Mouse (Mus musculus) stomach, embryonic 16.5 days (tissue): ENCODE measurements around the gene Lamc1. TPM values are rescaled to one million over a fixed set of nuclear protein-coding genes. Genes with fewer than 3 reads are reported as not detected.
A peak's percentile ranks its signal among the peaks of the same experiment; 100 is the strongest.

ENCODE experiments used
- ATAC-seq: fragments of 200-750 bp; cut with Nextera tagmentation; 2 replicates; pipeline ENCODE4 v1.8.0; 2017; ENCODE audit warnings: moderate number of reproducible peaks, moderate TSS enrichment; ENCODE audit not compliant: insufficient read depth, low FRiP score
- H3K27ac ChIP-seq: fragments of 300-500 bp; sonication (generic); 2 replicates; pipeline ENCODE4 v1.5.1; 2014; ENCODE audit warnings: low read length
- H3K27me3 ChIP-seq: fragments of 300-500 bp; sonication (generic); 2 replicates; pipeline ENCODE4 v1.6.1; 2014; ENCODE audit warnings: low read length, control low read depth, mixed read lengths; ENCODE audit not compliant: control insufficient read depth, insufficient read depth
- H3K36me3 ChIP-seq: fragments of 300-500 bp; sonication (generic); 2 replicates; pipeline ENCODE4 v1.6.1; 2014; ENCODE audit warnings: low read length; ENCODE audit not compliant: control insufficient read depth, insufficient read depth
- H3K4me1 ChIP-seq: fragments of 300-500 bp; sonication (generic); 2 replicates; pipeline ENCODE4 v1.6.1; 2014; ENCODE audit warnings: low read length, control low read depth, mixed read lengths; ENCODE audit not compliant: control insufficient read depth, insufficient read depth
- H3K4me2 ChIP-seq: fragments of 300-500 bp; sonication (generic); 2 replicates; pipeline ENCODE4 v1.6.1; 2014; ENCODE audit warnings: low read depth, low read length, mixed read lengths
- H3K4me3 ChIP-seq: fragments of 300-500 bp; sonication (generic); replicated peaks from 2 replicates; pipeline ENCODE4 v1.5.1; 2014; ENCODE audit warnings: mild to moderate bottlenecking, low read length
- H3K9ac ChIP-seq: fragments of 300-500 bp; sonication (generic); 2 replicates; pipeline ENCODE4 v1.6.1; 2014; ENCODE audit warnings: low read length
- H3K9me3 ChIP-seq: fragments of 300-500 bp; sonication (generic); replicated peaks from 2 replicates; pipeline ENCODE4 v1.6.1; 2016; ENCODE audit warnings: low read length, control low read depth; ENCODE audit not compliant: control insufficient read depth
- WGBS: fragments of 180-500 bp; shearing (Covaris S2); extraction: QIAGEN DNeasy Blood & Tissue Kit; methylation state at CpG from one replicate; pipeline ENCODE4 v1.1.7; 2014; 5-methylcytosine and 5-hydroxymethylcytosine counted together
- polyA plus RNA-seq: library from polyadenylated mRNA; unstranded; fragments of >200 nt; fragmentation: Nextera tagmentation; extraction: Ambion mirVana; gene quantifications from 2 replicates; pipeline ENCODE4 v1.2.1, GENCODE M21; 2015

The Lamc1 gene
- polyA plus RNA-seq, 1 experiment from 2014 or later = 63.4 TPM

DNA sequence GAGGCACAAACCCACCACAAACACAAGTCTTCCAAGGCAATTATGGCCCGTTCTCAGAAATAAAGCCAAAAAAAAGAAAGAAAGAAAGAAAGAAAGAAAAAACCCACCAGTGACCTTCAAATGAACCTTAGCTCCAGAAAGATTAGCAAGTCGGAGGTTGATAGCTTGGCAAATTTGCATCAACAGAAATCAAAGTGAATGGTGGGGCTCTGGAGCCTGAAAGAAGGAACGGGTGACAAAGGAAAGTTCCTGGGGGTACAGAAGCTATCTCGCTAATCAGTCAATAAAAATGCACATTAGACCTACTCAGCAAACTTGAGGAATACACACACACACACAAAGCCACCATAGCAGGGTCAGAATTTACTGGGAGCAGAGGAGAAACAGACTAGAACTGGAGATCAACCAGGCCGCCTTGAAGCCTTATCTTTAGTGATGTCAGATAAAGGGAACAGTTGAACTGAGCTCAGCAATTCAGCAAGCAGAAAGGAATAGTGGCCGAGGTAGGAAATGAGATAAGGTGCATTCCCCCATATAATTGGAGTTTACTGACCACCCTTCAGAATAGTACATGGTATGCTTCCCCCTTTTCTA, 11.9 kb downstream of the Lamc1 start:
- H3K27ac ChIP-seq = peak overlapping the region; percentile 61

DNA sequence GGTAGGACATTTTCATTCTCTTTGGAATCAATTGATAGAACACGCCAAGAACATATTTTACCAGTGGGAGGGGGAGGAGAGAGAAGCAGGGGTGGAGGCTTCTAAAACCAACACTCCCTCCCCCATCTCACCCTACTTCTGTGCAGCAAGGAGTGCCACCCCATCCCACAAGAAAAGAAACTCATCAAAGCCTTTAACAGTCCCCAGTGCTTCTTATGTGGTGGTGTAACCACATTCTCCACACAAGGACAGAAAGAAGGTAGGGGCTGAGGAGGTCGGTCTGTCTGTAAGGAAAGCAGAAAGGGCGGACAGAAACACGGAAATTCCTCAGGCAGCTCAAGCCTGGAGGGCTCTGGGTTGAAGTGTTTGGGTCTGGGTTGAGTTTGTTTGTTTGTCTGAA, 12.5 kb downstream of the Lamc1 start:
- H3K4me1 ChIP-seq = peaks cover 54% of the 10 kb centered on the region
- peak overlapping the region; percentile 61 for H3K27ac ChIP-seq
- H3K36me3 ChIP-seq = peaks cover 4% of the 10 kb centered on the region; the same call in 1 of the 2 replicates
- peak overlapping the region; percentile 17; the same call in 1 of the 2 replicates for H3K4me2 ChIP-seq
- peak overlapping the region; percentile 17; the same call in 1 of the 2 replicates for H3K9ac ChIP-seq
- H3K27me3 ChIP-seq = no peaks in the 10 kb centered on the region
- no peak for ATAC-seq
- H3K4me3 ChIP-seq = no peak overlapping the region
- H3K9me3 ChIP-seq = no peaks in the 10 kb centered on the region
- 49% methylated on average over 4 of the region's 4 CpGs for WGBS

More for the DNA sequence above, 11.9 kb downstream of the Lamc1 start:
- Histone ChIP-seq H3K4me2 (peak overlapping the region; percentile 20; the same call in 1 of the 2 replicates), H3K27me3 (no peaks in the 10 kb centered on the region), H3K9me3 (no peaks in the 10 kb centered on the region), H3K4me1 (peaks cover 54% of the 10 kb centered on the region), H3K9ac (peak overlapping the region; percentile 17; the same call in 1 of the 2 replicates), H3K36me3 (peaks cover 4% of the 10 kb centered on the region; the same call in 1 of the 2 replicates), H3K4me3 (no peak overlapping the region)
- ATAC-seq = no peak; the same call in 1 of the 2 replicates
- 38% methylated on average over 6 of the region's 6 CpGs for WGBS

DNA sequence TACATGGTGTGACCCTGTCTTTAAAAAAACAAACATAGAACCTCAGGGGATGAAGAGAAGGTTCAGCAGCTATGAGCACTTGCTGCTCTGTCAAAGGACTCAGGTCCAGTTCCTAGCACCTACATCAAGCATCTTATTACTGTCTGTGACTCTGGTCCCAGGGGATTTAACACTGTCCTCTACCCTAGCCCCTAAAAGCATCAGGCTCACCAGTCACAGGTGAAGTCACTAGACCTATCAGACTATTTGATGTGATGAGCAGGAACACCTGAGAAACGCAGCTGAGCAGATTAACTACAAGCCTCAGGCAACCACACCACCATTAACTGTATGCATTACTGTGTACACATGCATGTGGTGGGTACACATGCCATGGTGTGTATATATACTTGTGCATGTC, 13.8 kb downstream of the Lamc1 start:
- Histone ChIP-seq H3K36me3 (no peaks in the 10 kb centered on the region), H3K4me3 (no peak overlapping the region), H3K4me2 (no peak overlapping the region), H3K9ac (no peak overlapping the region), H3K27ac (no peak overlapping the region; the same call in 1 of the 2 replicates), H3K4me1 (peaks cover 54% of the 10 kb centered on the region), H3K9me3 (no peaks in the 10 kb centered on the region), H3K27me3 (no peaks in the 10 kb centered on the region)
- WGBS = 80% methylated on average over 1 of the region's 1 CpGs
- ATAC-seq = no peak

DNA sequence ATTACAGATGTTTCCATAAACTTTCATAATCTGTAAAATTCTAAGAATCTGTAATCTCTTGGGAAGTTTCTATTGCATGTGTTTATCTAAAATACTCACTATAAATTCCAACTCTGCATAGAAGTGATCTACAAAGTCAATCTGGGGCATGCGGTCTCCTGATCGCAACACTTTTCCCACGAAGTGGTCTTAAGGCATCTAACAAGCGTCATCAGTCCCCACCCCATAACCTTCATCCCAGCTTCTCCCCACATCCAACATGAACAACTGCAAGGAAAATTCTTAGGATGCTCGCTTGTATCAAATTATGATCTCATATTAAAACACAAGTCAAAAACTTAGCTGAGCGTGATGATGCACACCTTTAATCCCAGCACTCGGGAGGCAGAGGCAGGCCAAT, 14.3 kb downstream of the Lamc1 start:
- WGBS = 84% methylated on average over 7 of the region's 7 CpGs
- Histone ChIP-seq H3K4me1 (peaks cover 51% of the 10 kb centered on the region), H3K4me2 (no peak overlapping the region), H3K4me3 (no peak overlapping the region), H3K36me3 (no peaks in the 10 kb centered on the region), H3K27ac (peak overlapping the region; percentile 73; the same call in 1 of the 2 replicates), H3K27me3 (no peaks in the 10 kb centered on the region), H3K9me3 (no peaks in the 10 kb centered on the region), H3K9ac (no peak overlapping the region)
- no peak for ATAC-seq

DNA sequence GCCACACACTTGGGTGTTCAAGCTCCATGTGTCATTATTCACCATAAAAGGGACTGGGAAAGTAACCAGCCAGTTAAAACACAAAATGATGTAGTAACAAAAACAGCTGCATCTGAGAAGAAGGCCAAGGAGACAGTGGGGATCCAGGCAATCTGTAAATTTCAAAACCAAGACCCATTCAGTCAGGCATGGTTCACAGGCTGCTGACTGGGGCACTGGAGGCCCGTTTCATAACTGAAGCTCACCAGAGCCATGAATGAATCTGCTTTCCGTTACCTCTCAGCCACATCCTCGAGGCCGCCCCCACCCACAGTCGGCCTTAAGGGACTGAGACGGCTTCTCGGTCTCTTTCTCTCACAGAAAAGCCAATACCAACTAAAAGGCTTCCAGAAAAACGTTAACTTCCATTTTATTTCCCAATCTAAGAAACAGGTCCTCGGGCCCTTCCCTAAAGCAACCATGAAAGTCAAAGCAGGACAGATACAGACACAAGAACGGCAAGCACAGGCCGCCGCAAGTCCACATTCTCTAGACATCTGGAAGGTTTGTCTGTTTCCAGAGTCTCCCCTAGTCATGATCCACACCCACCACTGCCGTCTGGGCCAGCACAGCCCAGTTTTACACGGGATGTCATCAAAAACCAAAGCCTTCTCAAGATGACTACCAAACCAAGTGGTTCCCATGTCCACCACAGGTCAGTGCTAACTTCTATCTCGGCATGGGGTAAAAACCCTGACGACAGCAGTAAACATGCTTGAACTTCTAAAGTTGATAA, 14.9 kb downstream of the Lamc1 start:
- H3K27ac ChIP-seq = peak overlapping the region; percentile 73
- no peak for ATAC-seq

DNA sequence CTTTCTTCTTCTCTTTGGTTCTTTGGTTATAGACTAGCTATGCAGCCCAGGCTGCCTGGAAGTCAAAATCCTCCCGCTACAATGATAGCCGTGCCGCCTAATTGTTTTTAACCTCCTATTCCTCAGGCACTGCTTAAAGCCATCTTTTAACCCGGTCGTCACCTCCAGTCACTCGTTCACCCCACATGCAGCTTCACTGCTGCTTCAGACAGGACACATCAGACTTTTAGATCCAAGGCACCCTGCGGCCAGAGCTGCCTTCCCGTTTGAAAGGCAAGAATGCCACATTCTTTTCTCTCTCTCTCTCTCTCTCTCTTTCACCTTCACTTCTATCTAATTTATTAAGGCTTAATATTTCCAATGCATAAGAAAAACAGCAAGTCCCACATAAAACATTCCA, 15.6 kb downstream of the Lamc1 start:
- H3K27me3 ChIP-seq = no peaks in the 10 kb centered on the region
- H3K9me3 ChIP-seq = no peaks in the 10 kb centered on the region
- WGBS = 73% methylated on average over 8 of the region's 8 CpGs
- H3K27ac ChIP-seq = no peak overlapping the region
- H3K36me3 ChIP-seq = no peaks in the 10 kb centered on the region
- ATAC-seq = no peak
- H3K4me3 ChIP-seq = no peak overlapping the region
- H3K4me2 ChIP-seq = no peak overlapping the region
- H3K4me1 ChIP-seq = peaks cover 44% of the 10 kb centered on the region
- H3K9ac ChIP-seq = no peak overlapping the region

More for the DNA sequence above, 14.9 kb downstream of the Lamc1 start:
- H3K9me3 ChIP-seq = no peaks in the 10 kb centered on the region
- no peak overlapping the region for H3K4me2 ChIP-seq
- no peak overlapping the region for H3K9ac ChIP-seq
- WGBS = 60% methylated on average over 16 of the region's 16 CpGs
- H3K4me3 ChIP-seq = no peak overlapping the region
- H3K4me1 ChIP-seq = peaks cover 51% of the 10 kb centered on the region
- no peaks in the 10 kb centered on the region for H3K36me3 ChIP-seq
- no peaks in the 10 kb centered on the region for H3K27me3 ChIP-seq

DNA sequence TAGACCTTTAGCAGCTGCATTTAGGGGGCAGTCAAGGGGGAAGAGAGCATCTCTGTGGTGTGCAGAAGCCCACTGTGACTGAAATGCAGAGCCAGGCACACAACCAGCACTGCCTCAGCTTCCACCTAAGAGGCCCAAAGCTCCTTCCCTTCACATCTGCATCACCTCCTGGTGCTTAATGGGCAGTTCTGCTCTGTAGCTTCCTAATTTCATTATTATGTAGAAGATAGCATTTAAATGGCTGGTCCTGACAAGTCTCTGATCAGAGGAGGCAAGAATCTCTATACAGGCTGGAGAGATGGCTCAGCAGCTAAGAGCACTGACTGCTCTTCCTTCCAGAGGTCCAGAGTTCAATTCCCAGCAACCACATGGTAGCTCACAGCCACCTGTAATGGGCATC, 16.3 kb downstream of the Lamc1 start:
- H3K27me3 ChIP-seq = no peaks in the 10 kb centered on the region
- H3K4me2 ChIP-seq = no peak overlapping the region
- no peak overlapping the region for H3K4me3 ChIP-seq
- no peaks in the 10 kb centered on the region for H3K9me3 ChIP-seq
- no peak overlapping the region for H3K9ac ChIP-seq
- no peak overlapping the region for H3K27ac ChIP-seq
- H3K4me1 ChIP-seq = peaks cover 40% of the 10 kb centered on the region
- ATAC-seq = no peak
- no peaks in the 10 kb centered on the region for H3K36me3 ChIP-seq

DNA sequence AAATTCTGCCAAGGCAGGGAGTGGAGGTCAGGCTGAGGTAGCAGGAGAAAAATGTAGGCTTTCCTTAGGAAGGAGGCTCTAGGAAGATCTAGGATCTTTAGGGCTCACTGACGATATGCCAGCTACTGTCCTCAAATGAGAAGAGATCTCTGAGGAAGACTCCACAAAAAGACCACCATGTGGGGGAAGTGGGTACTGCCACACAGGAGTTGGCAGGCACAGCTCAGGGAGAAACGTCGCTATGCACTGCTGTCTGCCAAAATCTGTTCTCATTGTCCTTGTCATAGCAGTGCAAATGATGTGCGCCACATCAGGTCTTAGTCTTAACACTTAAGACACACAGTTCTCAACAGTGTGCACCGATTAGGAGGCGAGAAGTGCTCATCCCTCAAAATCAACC, 17.5 kb downstream of the Lamc1 start:
- no peak for ATAC-seq
- H3K36me3 ChIP-seq = no peaks in the 10 kb centered on the region
- 83% methylated on average over 6 of the region's 6 CpGs for WGBS
- no peaks in the 10 kb centered on the region for H3K9me3 ChIP-seq
- H3K27me3 ChIP-seq = no peaks in the 10 kb centered on the region
- H3K4me3 ChIP-seq = no peak overlapping the region
- peaks cover 33% of the 10 kb centered on the region for H3K4me1 ChIP-seq
- no peak overlapping the region for H3K4me2 ChIP-seq
- H3K27ac ChIP-seq = no peak overlapping the region
- no peak overlapping the region for H3K9ac ChIP-seq

DNA sequence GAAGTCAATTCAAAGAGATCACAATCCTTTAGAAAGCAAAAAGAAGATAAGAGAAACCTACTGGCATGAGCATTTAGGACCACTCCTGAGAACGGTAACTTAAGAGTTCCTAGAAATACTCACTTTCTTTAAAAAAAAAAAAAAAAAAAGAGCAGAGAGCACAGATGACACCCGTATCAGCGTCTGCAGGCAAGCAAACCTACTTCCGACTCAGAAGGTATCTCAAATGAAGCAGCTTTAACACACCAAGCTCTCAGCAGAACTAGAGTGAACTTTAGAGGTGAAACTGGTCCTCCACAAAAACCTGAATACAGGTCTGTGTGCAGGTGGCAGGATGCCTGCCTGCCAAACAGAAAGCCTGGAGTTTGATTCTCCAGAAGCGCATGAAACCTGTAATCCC, 19.6 kb downstream of the Lamc1 start:
- no peak for ATAC-seq
- H3K9ac ChIP-seq = no peak overlapping the region
- no peaks in the 10 kb centered on the region for H3K36me3 ChIP-seq
- H3K4me2 ChIP-seq = no peak overlapping the region
- no peaks in the 10 kb centered on the region for H3K9me3 ChIP-seq
- no peaks in the 10 kb centered on the region for H3K27me3 ChIP-seq
- 87% methylated on average over 5 of the region's 5 CpGs for WGBS
- H3K27ac ChIP-seq = no peak overlapping the region
- no peak overlapping the region for H3K4me3 ChIP-seq
- H3K4me1 ChIP-seq = peaks cover 37% of the 10 kb centered on the region
